Mouse (Mus musculus) olfactory bulb, adult 2 months (tissue): ENCODE results near the gene Btd.

Experiments
- CTCF ChIP-seq: fragments of 200-500 bp; IDR thresholded peaks from 2 replicates; pipeline ENCODE4 v1.5.1; 2012; ENCODE audit warnings: low read depth, mild to moderate bottlenecking, low read length, moderate library complexity; ENCODE audit not compliant: insufficient read depth
- POLR2A ChIP-seq: fragments of 200-500 bp; IDR thresholded peaks from 2 replicates; pipeline ENCODE4 v1.6.1; 2012; ENCODE audit warnings: mild to moderate bottlenecking, low read depth, low read length, moderate library complexity; ENCODE audit not compliant: insufficient read depth

DNA sequence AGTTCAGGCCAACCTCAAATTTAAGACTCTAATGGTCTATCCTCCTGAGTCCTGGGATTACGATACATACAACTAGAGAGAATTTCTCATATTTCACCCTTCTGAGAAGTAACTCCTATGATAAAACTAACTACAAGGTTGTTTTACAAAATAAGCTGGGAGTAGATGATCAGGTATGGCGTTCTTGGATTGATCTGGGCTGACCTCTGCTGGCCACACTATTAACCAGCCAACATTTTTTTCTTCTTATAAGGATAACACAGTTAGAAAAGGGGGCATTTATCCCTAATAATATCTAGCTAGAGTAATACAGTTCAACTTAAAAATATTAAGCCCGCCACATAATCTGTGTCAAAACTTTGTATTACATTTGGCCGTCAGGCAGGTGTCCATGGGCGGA lies 35.9 kb upstream of the Btd start:
- TF ChIP-seq CTCF (no peak), POLR2A (no peak)
